In the genomic region with DNA sequence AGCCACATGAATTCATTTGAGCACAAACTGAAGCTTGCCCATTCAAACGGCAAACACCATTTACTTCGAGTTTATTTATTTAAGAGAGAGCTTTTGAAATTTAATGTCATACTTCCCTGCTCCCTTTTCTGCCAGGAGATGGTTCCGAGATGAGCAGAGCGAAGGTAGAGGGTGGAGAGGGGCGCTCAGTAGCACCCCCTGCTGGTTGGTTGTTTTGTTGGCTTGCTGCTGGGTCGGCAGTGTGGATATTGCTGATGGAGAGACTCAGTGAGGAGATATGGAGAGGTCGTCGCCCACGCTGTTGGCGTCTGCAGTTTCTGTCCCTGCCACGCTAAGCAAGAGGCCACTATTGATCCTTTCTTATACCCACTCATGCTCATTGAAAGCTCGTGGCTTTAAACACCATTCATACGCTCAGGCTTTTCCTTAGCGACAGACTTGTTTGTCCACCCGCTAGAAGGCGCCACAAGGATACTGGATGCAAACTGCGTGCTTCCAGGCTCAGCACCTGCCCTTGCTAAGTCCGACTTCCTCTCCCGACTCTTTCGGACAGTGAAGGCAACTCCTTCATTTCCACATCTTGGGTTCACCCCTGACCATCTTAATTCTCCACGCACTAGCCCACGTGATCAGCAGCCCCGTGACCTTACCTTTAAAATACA, we compare ENCODE assay signal across 8 mouse cellular contexts.
DNase-seq lines count a peak whose midpoint lies in the region; ATAC-seq and TF ChIP-seq lines count a peak whose summit lies in the region.

No protein-coding gene starts in this region.

- H3K79me2 ChIP-seq in C2C12 (ENCODE audit: control insufficient read depth, insufficient read depth) = no peaks in the 10 kb centered on the region
- no peaks in the 10 kb centered on the region for H3K79me2 ChIP-seq in liver, adult 2 months (ENCODE audit: control insufficient read depth, insufficient read depth, low read length)

- peak overlapping the region; percentile 67 for H3K4me2 ChIP-seq in heart, embryonic 11.5 days
- H3K4me2 ChIP-seq in kidney, embryonic 16.5 days (replicated peaks; ENCODE audit: low read depth, low read length) = peak overlapping the region; percentile 48

- H3K27me3 ChIP-seq in C2C12 (ENCODE audit: control insufficient read depth, insufficient read depth, insufficient read length) = no peaks in the 10 kb centered on the region
- H3K27me3 ChIP-seq in heart, embryonic 11.5 days (ENCODE audit: control insufficient read depth, insufficient read depth, low read length) = peaks cover 7% of the 10 kb centered on the region; the same call in 1 of the 2 replicates
- H3K27me3 ChIP-seq in kidney, embryonic 16.5 days (ENCODE audit: insufficient read depth, low read length) = peaks cover 13% of the 10 kb centered on the region; the same call in 1 of the 2 replicates
- peaks cover 4% of the 10 kb centered on the region; the same call in 1 of the 2 replicates for H3K27me3 ChIP-seq in liver, adult 2 months (ENCODE audit: control insufficient read depth, insufficient read depth, low read length)

- no peak overlapping the region for H3K4me3 ChIP-seq in C2C12 (ENCODE audit: insufficient read depth, poor library complexity, severe bottlenecking)
- peak overlapping the region; percentile 15 for H3K4me3 ChIP-seq in bone marrow, adult 2 months (replicated peaks; ENCODE audit: control insufficient read depth, low read depth, low read length)
- peak overlapping the region; percentile 8; the same call in 1 of the 2 replicates for H3K4me3 ChIP-seq in embryonic fibroblast, embryonic 13.5 days (ENCODE audit: insufficient read depth, low read length)
- peak overlapping the region; percentile 35 for H3K4me3 ChIP-seq in heart, embryonic 11.5 days (ENCODE audit: low read depth, low read length)
- peak overlapping the region; percentile 33 for H3K4me3 ChIP-seq in kidney, embryonic 16.5 days (ENCODE audit: low read length)
- no peak overlapping the region for H3K4me3 ChIP-seq in liver, adult 2 months (ENCODE audit: insufficient read depth, low read depth, low read length)

- H3K27ac ChIP-seq in bone marrow, adult 2 months (ENCODE audit: control insufficient read depth, insufficient read depth, low read depth, low read length, poor library complexity) = no peak overlapping the region
- no peak overlapping the region for H3K27ac ChIP-seq in embryonic fibroblast, embryonic 13.5 days (ENCODE audit: insufficient read depth, low read length)
- no peak overlapping the region for H3K27ac ChIP-seq in heart, embryonic 11.5 days (ENCODE audit: low read depth, low read length)
- H3K27ac ChIP-seq in kidney, embryonic 16.5 days (ENCODE audit: low read length) = no peak overlapping the region
- H3K27ac ChIP-seq in liver, adult 2 months (replicated peaks; ENCODE audit: insufficient read depth, low read depth, low read length) = no peak overlapping the region

- TF ChIP-seq POLR2A in bone marrow, adult 2 months (IDR thresholded peaks at IDR 0.05; ENCODE audit: borderline replicate concordance, control insufficient read depth, low read depth, low read length) = no peak
- TF ChIP-seq POLR2A in embryonic fibroblast, embryonic 13.5 days (IDR thresholded peaks at IDR 0.05; ENCODE audit: low read depth, low read length) = no peak
- TF ChIP-seq POLR2A in liver, adult 2 months (IDR thresholded peaks at IDR 0.05; ENCODE audit: extremely low read depth, insufficient read depth, low read length) = no peak

- H3ac ChIP-seq in C2C12 (ENCODE audit: control insufficient read depth, insufficient read length, low read depth) = no peak overlapping the region

- no peaks in the 10 kb centered on the region for H3K79me3 ChIP-seq in C2C12 (ENCODE audit: low read depth)

- no peaks in the 10 kb centered on the region for H3K9me3 ChIP-seq in heart, embryonic 11.5 days (replicated peaks; ENCODE audit: control insufficient read depth, low read length)
- H3K9me3 ChIP-seq in kidney, embryonic 16.5 days (ENCODE audit: low read length) = peaks cover 6% of the 10 kb centered on the region

- peak; percentile 48 for TF ChIP-seq CTCF in C2C12 (IDR thresholded peaks at IDR 0.05; ENCODE audit: control insufficient read depth, insufficient read depth, insufficient read length)
- TF ChIP-seq CTCF in bone marrow, adult 2 months (IDR thresholded peaks at IDR 0.05; ENCODE audit: control insufficient read depth, insufficient read depth, low read length) = peak; percentile 85
- TF ChIP-seq CTCF in embryonic fibroblast, embryonic 13.5 days (IDR thresholded peaks at IDR 0.05; ENCODE audit: borderline replicate concordance, insufficient read depth, low read length) = peak; percentile 72
- peak; percentile 88 for TF ChIP-seq CTCF in liver, adult 2 months (IDR thresholded peaks at IDR 0.05; ENCODE audit: low read depth, low read length)

- no peaks in the 10 kb centered on the region for H3K36me3 ChIP-seq in C2C12 (ENCODE audit: control insufficient read depth, insufficient read depth)
- no peaks in the 10 kb centered on the region for H3K36me3 ChIP-seq in heart, embryonic 11.5 days (ENCODE audit: control insufficient read depth, insufficient read depth, low read length)
- H3K36me3 ChIP-seq in kidney, embryonic 16.5 days (ENCODE audit: insufficient read depth, low read length) = no peaks in the 10 kb centered on the region
- no peaks in the 10 kb centered on the region for H3K36me3 ChIP-seq in liver, adult 2 months (ENCODE audit: control insufficient read depth, insufficient read depth, low read length)

- ATAC-seq in heart, embryonic 11.5 days (replicated peaks; ENCODE audit: insufficient number of reproducible peaks, low FRiP score, low TSS enrichment) = no peak
- peak; percentile 77; the same call in 1 of the 2 replicates for ATAC-seq in kidney, embryonic 16.5 days (ENCODE audit: low FRiP score, low TSS enrichment)
- peak; percentile 63; the same call in 1 of the 2 replicates for ATAC-seq in monocyte, adult 5-6 weeks (replicated peaks; ENCODE audit: insufficient number of reproducible peaks, low FRiP score, low TSS enrichment, poor library complexity, severe bottlenecking)

- H3K4me1 ChIP-seq in bone marrow, adult 2 months (ENCODE audit: control insufficient read depth, insufficient read depth, low read length) = peaks cover 3% of the 10 kb centered on the region
- H3K4me1 ChIP-seq in embryonic fibroblast, embryonic 13.5 days (ENCODE audit: control insufficient read depth, insufficient read depth, low read length) = no peaks in the 10 kb centered on the region
- H3K4me1 ChIP-seq in heart, embryonic 11.5 days (ENCODE audit: control insufficient read depth, insufficient read depth, low read length) = no peaks in the 10 kb centered on the region; the same call in 1 of the 2 replicates
- H3K4me1 ChIP-seq in kidney, embryonic 16.5 days (ENCODE audit: insufficient read depth, low read length) = peaks cover 6% of the 10 kb centered on the region; the same call in 1 of the 2 replicates
- no peaks in the 10 kb centered on the region for H3K4me1 ChIP-seq in liver, adult 2 months (ENCODE audit: control insufficient read depth, insufficient read depth, low read length)

- WGBS in bone marrow, adult 2 months = 13% methylated on average over 23 of the region's 23 CpGs
- WGBS in heart, embryonic 11.5 days (ENCODE audit: insufficient replicate concordance) = 5% methylated on average over 23 of the region's 23 CpGs
- 7% methylated on average over 23 of the region's 23 CpGs for WGBS in kidney, embryonic 16.5 days
- 7% methylated on average over 23 of the region's 23 CpGs for WGBS in liver, adult 2 months

- H3K9ac ChIP-seq in heart, embryonic 11.5 days (ENCODE audit: low read depth, low read length) = peak overlapping the region; percentile 49; the same call in 1 of the 2 replicates
- H3K9ac ChIP-seq in kidney, embryonic 16.5 days (replicated peaks; ENCODE audit: low read length) = peak overlapping the region; percentile 41; the same call in 1 of the 2 replicates
- no peak overlapping the region for H3K9ac ChIP-seq in liver, adult 2 months (ENCODE audit: low read depth, low read length)

- peak; percentile 17 for DNase-seq in liver, adult 2 months (ENCODE audit: extremely low read depth, low read depth, low spot score)
- DNase-seq in spleen, postnatal 36 days (ENCODE audit: low spot score in 2 of 2) = peak; percentile 55 to 61

TF ChIP-seq in C2C12, 6 proteins besides CTCF, POLR2A, EP300 and RAD21:
- TF ChIP-seq USF1 (IDR thresholded peaks at IDR 0.05; ENCODE audit: low read depth) (no peak), MYOG (IDR thresholded peaks at IDR 0.05; ENCODE audit: control insufficient read depth, extremely low read depth, insufficient read length) (no peak), MAX (IDR thresholded peaks at IDR 0.05) (no peak), MYOD1 (IDR thresholded peaks at IDR 0.05; ENCODE audit: control insufficient read depth, insufficient read length, low read depth) (no peak), CEBPB (IDR thresholded peaks at IDR 0.05; ENCODE audit: low read depth) (no peak), FOSL1 (IDR thresholded peaks at IDR 0.05; ENCODE audit: insufficient read depth, low read length, poor library complexity, severe bottlenecking) (no peak)
TF ChIP-seq in C2C12: peak in this region for 0.

Comparison
In these comparisons a context has a peak if more than half of its experiments do, and no peak if none do; other contexts are left out.
1. H3K4me3 ChIP-seq: peak in bone marrow, adult 2 months (single experiment), embryonic fibroblast, embryonic 13.5 days (single experiment), heart, embryonic 11.5 days (single experiment) and kidney, embryonic 16.5 days (single experiment); none in C2C12 (single experiment) and liver, adult 2 months (single experiment).
2. Peak in every context shown above with its lines, with median percentiles within 50 percentile points of each other: CTCF ChIP-seq.